Mouse (Mus musculus): ENCODE measurements at regions not wholly inside any gene's neighbourhood (a gene's known extent, or its start where the extent isn't known, plus 50 kb on each side); places are given as distances from the start of the nearest gene placed in this dataset.

DNA sequence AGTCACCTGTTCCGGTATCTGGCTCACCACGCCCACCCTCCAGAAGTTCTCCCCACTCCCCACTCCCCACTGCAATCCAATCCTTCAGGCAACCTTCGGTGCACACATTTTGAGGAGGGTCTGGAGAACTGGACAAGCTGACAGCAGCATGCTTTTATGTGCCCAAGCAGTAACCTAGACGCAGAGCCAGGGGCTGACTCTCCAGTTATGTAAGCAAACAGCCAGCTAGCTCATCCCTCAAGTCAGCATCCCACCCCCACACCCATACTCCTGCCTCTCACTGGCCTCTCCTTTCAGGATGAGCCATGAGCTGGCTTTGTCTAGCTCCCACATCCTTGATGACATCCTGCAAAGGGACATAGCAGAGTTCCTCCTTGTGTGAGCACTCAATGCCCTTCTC lies 142.8 kb upstream of the Cadm1 start:
- TF ChIP-seq POLR2A (IDR thresholded peaks at IDR 0.05; ENCODE audit: extremely low read depth, insufficient read depth, low read length) (no peak), CTCF (IDR thresholded peaks at IDR 0.05; ENCODE audit: low read depth, low read length) (no peak)
